Mouse (Mus musculus) heart, adult 18-20 months (tissue): ENCODE results near the gene Nexn. TPM values are rescaled to one million over a fixed set of nuclear protein-coding genes. Genes with fewer than 3 reads are reported as not detected.
"Not testable (repeated sequence)": the region's sequence is repeated elsewhere in the genome, so short reads cannot be mapped to it uniquely, and the experiment has no call there.

Experiments used
- DNase-seq, 2 experiments: peaks; one replicate each; pipeline ENCODE4 v3.0.0; 2021 to 2022; ENCODE audit warnings: mixed read lengths in 1 of 2
- long read RNA-seq, 2 experiments: library from polyadenylated mRNA; stranded (forward); transcript quantifications; one replicate each; pipeline ENCODE4 v2.0.0; 2021
- total RNA-seq, 2 experiments: library from RNA; stranded (reverse); gene quantifications; 2 replicates each; pipeline ENCODE4 v1.2.3; 2021

Gene Nexn
- 100 to 1,000 TPM; 321 to 331 TPM for total RNA-seq
- long read RNA-seq, experiment 1, transcript Nexn-212 (10 exons, 2,392 nt): major isoform, 5 of 957 reads
- long read RNA-seq, experiment 1, partial matches to known transcripts: 147 of 957 reads
- long read RNA-seq, experiment 1, other reads (novel, unspliced or antisense): 804 of 957 reads
- long read RNA-seq, experiment 2, partial matches to known transcripts: 88 of 665 reads
- long read RNA-seq, experiment 2, other reads (novel, unspliced or antisense): 577 of 665 reads

DNA sequence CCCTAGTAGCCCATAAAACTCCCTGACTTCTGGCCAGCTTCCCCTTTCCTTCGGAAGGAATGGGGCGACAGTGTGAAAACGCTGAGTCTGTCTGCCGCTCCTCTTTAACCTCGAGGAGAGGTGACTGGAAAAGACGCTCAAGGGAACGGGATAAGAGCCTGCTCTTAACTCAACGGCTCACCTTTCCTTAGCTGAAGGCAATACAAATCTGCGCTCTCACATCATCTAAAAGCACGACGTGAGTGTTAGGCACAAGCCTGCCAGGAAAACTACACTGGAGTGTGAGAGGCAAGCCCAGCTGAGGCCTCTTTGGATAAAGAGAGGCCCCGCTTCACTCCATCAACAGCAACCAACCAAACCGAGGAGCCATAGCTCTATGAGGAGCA, at the start of gene Nexn:
TSS of gene Nexn (minus strand) at position 315 of the 386 bp plus-strand sequence.
- DNase-seq: no peak

DNA sequence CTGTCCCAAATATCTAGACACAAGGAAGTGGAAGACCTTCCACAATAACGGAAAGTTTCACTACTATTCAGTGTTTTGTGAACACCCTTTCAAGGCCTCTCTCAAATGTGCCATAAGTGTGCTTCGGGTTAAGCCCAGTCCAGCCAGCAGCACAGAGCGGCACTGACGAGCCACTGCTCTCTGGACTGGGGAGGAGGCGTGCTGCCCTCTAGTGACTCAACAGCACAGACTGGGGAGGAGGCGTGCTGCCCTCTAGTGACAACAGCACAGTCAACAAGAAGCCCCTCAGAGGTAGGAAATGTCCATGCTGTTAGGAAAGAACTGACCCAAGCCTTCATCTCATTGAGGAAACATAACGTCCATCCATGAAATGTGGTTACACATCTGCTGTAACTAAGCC, 49.5 kb upstream of the Nexn start:
- peak; percentile 89 for DNase-seq

DNA sequence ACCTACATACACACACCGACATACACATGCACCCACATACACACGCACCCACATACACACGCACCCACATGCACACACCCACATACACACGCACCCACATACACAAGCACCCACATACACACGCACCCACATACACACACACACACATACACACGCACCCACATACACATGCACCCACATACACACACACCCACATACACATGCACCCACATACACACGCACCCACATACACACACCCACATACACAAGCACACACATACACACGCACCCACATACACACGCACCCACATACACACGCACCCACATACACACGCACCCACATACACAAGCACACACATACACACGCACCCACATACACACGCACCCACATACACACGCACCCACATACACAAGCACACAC, 48.5 kb upstream of the Nexn start:
- not testable (repeated sequence) for DNase-seq

DNA sequence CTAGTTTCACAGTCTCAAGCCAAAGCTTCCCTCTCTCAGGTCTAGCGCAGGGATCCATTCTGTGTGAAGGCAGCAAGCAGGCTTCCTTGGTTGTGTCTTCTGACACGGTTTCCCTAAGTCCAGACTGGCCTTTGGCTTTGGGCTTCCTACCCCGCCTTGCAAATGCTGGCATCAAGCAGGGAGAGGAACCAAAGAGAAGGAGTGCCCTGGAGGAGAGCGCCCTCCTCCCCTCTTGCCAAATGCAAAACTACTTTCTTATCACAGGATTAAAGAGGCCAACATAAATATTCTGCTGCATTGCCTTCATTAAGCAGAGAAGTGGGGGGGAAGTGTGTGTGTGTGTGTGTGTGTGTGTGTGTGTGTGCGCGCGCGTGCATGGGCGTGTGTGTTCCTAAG, 43.1 kb upstream of the Nexn start:
- DNase-seq: peak in 1 of 2 experiments; percentile 32

DNA sequence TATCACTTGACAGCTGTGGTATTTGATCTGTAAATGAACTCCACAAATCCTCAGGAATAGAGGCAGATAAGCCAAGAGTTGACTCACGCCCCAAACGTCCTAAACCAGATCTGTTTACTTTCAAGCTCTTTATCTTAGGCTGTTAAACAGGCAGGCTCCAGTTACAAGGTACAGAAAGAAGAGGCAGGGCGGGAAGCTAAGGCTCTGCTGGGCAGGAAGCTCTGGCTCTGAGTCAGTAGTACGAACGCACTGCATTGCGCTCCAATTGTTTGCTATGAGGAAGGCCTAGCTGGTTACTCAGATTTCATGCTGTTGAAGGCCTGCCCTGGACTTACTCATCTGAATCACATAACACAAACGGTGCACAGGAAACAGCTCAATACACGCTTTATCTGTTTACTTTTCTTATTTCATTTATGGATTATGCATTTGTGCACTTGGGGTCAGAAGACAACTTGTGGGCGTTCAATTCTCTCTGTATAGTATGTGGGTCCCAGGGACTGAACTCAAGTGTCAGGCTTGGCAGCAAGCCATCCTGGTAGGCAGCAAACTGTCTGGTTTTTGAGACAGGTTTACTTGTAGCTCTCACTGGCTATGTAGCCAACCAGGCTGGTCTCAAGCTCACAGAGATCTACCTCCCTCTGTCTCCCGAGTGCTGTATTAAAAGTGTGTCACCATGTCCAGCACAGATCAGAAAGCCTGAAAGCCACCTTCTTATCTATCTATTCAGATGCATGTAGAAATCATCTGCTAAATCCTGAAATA, 42.5 kb upstream of the Nexn start:
- peak; percentile 52 to 77 for DNase-seq

- DNase-seq: no peak
Observed at GRCm38 (mm10) chr3:152305971-152306370, 39.8 kb upstream of the Nexn start.

GRCm38 (mm10) chr3:152305080-152305479, 38.9 kb upstream of the Nexn start:
- DNase-seq: peak; percentile 65 to 77

DNA sequence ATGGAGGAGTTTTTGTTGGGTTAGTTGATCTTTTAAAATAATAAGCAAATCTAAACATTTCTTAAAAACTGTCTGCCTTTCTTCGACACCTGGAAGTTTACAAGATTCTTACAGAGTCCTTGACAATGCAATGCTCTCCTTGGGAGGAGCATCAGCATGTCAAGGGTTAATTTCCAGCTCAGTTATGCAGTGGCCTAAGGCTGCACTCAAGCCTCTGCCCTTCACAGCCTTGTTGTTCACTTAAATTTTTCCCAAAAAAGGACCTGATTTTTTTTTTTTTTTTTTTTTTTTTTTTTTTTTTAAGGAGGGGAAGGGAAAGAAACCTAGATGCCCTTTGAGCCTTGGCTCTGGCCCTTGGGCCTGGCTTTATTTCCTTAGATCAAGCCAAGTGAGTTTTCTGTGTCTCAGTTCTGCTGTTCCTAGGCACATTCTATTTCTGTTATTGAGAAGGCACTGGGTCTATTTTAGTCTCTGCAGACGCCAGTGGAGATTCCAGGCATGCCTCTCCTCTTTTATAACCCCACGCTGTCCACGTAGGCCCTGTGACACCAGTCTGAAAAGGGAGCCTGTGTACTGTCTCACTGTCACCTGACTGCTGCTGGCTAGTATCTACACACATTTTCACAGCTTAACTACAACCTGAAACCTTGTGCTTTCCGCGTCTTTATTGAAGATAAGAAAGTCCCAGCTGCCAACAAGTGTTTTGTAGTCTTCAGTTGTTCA, 38.1 kb upstream of the Nexn start:
- peak; percentile 72 to 86 for DNase-seq

DNA sequence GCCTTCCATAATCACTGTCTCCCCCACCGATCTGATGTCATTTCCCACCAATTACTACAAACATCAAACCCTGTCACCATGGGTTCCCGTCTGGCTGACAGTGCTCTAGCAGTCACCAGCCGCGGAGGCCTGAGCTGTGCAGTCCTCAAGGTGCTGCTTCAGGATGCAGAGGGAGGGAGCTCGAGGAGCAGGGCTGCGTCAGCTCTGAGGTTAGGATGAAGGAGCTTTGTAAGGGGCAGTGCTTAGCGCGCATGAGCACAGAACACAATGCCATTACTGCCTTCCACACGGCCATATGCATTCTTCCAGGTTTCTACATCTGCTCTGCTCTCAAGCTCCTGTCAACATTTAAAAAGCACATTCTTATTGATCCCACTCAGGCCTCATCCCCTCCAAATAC, 36.8 kb upstream of the Nexn start:
- no peak for DNase-seq

- no peak for DNase-seq
Observed at GRCm38 (mm10) chr3:152300376-152301337, 34.5 kb upstream of the Nexn start.

GRCm38 (mm10) chr3:152295896-152296295, 29.7 kb upstream of the Nexn start:
- no peak for DNase-seq

- no peak for DNase-seq
Observed at GRCm38 (mm10) chr3:152294400-152294799, 28.2 kb upstream of the Nexn start.

GRCm38 (mm10) chr3:152293530-152294181, 27.5 kb upstream of the Nexn start:
- DNase-seq: no peak

DNA sequence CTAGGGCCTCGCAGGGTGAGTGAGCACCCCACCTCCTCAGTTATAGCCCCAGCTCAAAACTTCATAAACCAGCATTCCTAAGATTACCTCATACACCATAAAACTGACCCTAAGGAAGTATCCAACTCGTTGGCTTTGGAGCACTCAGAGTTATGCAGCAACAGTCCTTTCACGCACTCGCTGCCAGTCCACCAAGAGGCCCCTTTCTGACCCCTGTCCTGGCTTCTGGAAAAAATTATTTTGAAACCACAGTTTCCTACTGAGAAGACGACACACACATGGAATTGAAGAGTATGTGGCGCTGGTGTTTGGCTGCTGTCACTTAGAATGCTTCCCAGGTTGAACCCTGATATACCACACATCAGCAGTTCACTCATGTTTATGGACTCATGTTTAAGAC, 25.7 kb upstream of the Nexn start:
- no peak for DNase-seq

GRCm38 (mm10) chr3:152290175-152290798, 24.1 kb upstream of the Nexn start:
- DNase-seq: no peak

- peak; percentile 55 to 63 for DNase-seq
Observed at GRCm38 (mm10) chr3:152288740-152289139, 22.6 kb upstream of the Nexn start.

GRCm38 (mm10) chr3:152288276-152288675, 22.1 kb upstream of the Nexn start:
- DNase-seq: no peak

DNA sequence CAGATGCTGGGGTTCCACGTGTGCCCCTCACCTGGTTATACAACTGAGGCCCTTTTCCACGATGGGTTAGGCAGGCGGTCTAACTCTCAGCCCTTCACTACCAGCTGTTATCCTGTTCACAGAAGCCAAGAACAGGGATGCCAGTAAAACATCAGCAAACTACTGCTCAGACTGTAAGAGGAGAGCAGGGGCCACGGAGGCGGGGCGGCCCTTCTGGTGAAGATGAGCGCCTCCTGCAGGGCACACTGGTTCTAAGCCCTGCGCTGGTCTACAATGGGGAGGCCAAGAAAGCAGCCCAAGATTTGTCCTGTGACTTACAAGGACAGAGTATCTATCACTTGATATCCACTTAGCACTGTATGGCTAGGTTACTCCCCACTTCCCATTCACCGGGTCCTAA, 21.7 kb upstream of the Nexn start:
- no peak for DNase-seq

DNA sequence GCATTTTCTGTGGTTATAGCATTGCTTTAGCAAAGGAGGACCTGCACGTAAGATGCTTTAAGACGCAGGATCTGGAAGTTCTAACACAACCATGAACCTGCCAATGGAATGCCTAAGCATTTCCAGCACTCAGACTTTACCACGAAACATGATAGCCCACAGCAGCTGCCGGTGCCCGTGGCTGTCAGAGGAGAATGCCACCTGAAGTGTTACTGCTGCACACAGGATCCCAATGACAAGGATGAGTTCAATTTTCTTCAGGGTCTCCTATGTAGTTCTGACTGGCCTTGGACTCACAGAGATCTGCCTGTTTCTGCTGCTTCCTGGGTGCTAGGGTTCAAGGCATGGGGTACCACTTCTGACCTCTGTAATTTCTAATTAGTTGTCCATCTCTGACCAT, 18.6 kb upstream of the Nexn start:
- DNase-seq: no peak

GRCm38 (mm10) chr3:152284306-152284705, 18.2 kb upstream of the Nexn start:
- no peak for DNase-seq

GRCm38 (mm10) chr3:152282126-152282525, 16.0 kb upstream of the Nexn start:
- DNase-seq: no peak
